Mouse (Mus musculus) left cerebral cortex, postnatal 25 days (tissue): Measurements from ENCODE around the gene Uap1l1. TPM values are rescaled to one million over a fixed set of nuclear protein-coding genes. Genes with fewer than 3 reads are reported as not detected.

Experiments used
- DNase-seq, 2 experiments: peaks; one replicate each; pipeline ENCODE4 v3.0.0; 2022; ENCODE audit warnings: low spot score in 2 of 2, mixed read lengths in 1 of 2
- intact Hi-C: fragments of 180-260 bp; cut with DNase I; formaldehyde crosslinking; loops from one replicate; pipeline ENCODE4 v1.15.1; 2025
- total RNA-seq, 2 experiments: library from RNA; stranded (reverse); gene quantifications; 2 replicates each; pipeline ENCODE4 v1.2.3; 2021

Uap1l1 gene
- total RNA-seq, 2 experiments from 2014 or later = 11.3 to 14.0 TPM

DNA sequence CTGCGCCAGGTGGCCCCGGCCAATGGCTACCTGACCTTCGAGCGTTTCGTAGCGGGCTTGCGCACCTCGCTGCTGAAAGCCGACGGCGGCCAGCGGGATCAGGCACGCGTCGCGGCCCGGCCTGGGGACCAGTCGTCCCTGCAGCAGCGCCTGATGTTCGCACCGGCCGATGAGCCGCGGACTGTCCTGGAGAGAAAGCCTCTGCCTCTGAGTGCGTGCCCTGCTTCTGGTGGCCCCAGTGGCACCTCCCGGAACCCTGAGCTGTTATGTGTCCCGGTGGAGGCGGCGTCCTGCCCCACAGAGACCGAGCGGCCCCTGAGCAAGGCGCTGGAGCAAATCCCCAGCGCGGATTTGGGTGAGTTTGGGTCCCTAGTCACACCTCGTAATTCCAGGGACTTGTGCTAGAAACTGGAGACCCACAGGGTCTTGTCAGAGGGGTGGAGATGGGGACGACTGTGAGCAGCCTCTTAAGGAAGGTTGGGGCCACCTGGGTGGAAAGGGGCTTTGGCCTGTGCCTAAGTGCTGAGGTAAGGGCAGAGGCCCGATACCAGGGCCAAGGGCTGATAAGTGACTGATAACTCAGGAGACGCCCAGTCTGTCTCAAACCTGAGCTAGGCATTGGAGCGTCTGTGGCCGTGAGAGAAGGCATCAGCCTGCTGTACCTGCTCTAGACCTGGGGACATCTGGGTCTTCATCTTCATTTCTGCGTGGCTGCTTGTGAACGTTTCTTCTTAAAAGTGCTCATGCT, 7.3 kb upstream of the Uap1l1 start:
- no peak for DNase-seq
- intact Hi-C loops = no loop called here

- peak; percentile 89 to 96 for DNase-seq
- intact Hi-C loops = no loop called here
These were observed 6.5 kb upstream of the Uap1l1 start, which contains the start of gene Sapcd2 for GRCm38 (mm10) chr2:25371764-25372643. Gene Sapcd2 (plus strand): TSS chr2:25372321.

DNA sequence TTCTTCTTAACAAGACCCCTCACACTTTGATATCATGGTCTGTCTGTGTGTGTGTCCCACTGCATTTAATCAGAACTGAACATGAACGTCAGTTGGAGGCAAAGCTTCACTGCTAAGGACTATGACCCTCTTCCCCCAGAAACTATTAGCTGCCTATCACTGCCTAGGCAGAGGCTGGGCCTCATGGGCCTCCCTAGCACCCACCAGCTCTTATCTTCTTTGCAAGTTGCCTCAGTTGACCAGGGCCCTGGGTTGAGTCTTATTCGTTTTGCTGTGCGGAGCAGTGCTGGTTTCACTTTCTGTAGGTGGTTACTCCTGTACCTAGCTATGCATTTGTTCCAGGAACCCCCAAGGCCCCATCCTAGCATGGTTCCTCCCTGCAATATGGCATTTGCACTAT, 4.5 kb upstream of the Uap1l1 start:
- no peak for DNase-seq
- intact Hi-C loops = loop anchor here (5.0 kb wide), 1 partner anchor 32 kb away; no protein-coding TSS in a partner anchor

GRCm38 (mm10) chr2:25364761-25365090, 756 bp downstream of the Uap1l1 start:
- intact Hi-C loops = loop anchor here (5.0 kb wide), 1 partner anchor 38 kb away; no protein-coding TSS in a partner anchor
- DNase-seq = no peak

- intact Hi-C loops = no loop called here
- DNase-seq = no peak
These were observed 1.2 kb downstream of the Uap1l1 start for GRCm38 (mm10) chr2:25364313-25364712.

DNA sequence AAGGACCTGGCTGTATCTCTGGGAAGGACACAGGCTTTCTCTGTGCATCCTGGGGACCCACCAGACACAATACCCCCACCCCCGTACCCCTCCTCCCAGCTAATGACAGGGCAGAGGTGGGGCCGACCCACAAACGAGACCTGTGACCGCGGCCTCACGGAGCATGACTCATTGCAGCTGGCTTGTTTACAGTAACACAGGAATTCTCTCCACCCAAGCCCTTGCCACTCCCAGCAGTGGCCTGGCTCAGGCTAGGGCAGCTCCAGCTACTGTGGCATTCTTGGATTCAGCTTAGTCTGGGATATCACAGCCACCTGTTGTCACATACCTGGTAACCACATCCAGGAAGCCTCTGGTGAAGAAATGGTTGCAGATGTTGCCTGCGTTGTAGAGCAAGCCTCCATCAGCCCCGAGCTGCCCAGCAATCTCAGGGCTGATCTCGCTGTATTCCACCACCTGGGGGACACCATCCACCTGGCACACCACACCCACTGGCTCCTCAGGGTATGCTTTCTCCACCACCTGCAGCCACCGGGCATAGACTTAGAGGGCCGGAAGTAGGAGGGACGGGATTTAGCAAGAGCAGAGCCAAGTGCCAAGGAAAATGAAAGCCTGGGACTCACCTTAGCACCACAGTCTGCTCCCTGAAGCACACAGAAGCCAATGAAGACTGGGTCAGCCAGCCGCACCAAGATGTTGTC, 1.9 kb downstream of the Uap1l1 start:
- intact Hi-C loops = no loop called here
- DNase-seq = no peak

DNA sequence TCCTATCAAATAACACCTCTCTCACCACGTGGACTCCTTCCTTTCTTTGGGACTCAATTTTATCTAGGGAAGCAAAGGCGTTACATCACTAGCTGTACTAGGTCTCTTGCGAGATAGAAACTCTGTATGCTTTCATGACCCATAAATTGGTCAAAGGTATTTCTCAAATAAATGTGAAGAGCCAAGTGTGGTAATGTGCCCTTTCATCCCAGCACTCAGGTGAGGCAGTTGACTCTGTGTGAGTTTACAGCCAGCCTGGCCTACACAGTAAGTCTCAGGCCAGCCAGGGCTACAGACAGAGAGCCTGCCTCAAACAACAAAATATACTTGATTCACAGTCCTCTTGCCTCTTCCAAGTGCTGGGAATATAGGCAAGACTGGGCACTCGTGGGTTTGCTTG, 5.6 kb downstream of the Uap1l1 start:
- DNase-seq = no peak
- intact Hi-C loops = no loop called here

- intact Hi-C loops = no loop called here
These were observed 9.0 kb downstream of the Uap1l1 start, which contains the start of gene Dpp7 for GRCm38 (mm10) chr2:25356208-25357079. Gene Dpp7 (minus strand): TSS chr2:25356359.

DNA sequence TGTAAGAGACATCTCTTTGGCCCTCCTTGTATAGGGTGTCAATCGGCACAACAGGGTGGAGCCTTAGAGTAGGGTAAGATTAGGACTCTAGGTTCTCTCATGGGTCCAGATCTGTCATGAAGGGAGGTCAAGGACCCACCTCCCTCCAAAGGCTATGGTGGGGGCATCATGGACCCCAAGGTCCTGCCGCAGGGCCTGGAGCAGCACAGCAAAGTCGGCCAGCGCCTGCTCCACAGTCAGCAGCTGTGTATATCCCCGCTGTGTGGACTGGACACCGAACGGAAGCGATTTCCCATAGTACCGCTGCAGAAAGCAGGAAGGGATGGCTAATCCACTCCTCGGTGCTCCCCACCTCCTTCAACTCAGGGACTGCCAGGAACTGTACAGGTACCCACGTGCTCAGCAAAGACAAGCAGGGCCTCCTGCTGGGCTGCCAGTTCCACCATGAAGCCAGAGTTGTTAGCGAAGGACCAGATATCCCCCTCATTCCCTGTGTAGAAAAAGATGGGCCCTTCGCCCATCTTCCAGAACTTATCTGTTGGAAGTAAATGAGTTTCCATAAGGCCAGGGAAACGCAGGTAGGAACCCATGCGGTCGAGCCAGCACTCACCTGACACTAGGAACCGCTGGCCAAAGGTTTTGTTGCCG, 9.9 kb downstream of the Uap1l1 start:
- intact Hi-C loops = no loop called here
- DNase-seq = no peak

More at GRCm38 (mm10) chr2:25356208-25357079, 9.0 kb downstream of the Uap1l1 start, which contains the start of gene Dpp7:
- peak; percentile 87 to 91 for DNase-seq

DNA sequence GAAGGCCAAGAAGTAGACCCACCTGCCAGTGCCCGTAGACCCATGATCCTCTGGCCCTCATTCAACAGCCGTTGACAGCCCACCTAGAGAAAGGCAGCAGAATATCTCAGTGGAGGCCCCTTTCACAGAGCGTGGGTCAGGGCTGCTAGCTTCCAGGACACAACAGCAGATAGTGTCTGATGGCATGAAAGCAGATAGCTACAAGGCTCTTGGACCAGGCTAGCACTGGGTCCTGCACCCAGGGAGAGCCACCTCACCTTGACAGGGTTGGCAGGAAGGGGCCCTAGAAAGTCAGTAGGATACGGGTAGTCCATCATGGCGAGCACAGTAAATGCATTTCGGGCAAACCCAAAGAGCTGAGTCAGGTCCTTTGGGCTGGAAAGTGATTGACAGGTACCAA, 11.3 kb downstream of the Uap1l1 start:
- DNase-seq = no peak
- intact Hi-C loops = no loop called here

GRCm38 (mm10) chr2:25350701-25351100, 14.8 kb downstream of the Uap1l1 start:
- DNase-seq = no peak
- intact Hi-C loops = no loop called here

GRCm38 (mm10) chr2:25349499-25349898, 16.0 kb downstream of the Uap1l1 start:
- intact Hi-C loops = no loop called here
- no peak for DNase-seq

DNA sequence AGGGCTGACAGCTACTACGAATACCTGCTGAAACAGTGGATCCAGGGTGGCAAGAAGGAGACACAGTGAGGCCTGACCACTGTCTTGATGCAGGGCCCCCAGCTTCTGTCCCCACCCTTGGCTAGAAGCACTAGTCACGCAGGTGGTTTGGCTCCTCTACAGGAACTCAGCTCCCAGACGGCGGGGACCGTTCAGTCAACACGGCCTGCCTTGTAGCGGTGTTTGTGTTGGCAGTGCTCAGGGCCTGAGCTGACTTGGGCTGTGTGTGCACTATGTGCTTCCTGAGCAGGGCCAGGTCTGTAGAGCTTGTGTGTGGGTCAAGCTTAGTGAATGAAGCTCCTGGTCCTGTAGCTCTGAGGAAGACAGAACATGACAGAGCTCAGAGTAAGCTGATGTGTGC, 17.3 kb downstream of the Uap1l1 start:
- intact Hi-C loops = no loop called here
- DNase-seq = no peak

DNA sequence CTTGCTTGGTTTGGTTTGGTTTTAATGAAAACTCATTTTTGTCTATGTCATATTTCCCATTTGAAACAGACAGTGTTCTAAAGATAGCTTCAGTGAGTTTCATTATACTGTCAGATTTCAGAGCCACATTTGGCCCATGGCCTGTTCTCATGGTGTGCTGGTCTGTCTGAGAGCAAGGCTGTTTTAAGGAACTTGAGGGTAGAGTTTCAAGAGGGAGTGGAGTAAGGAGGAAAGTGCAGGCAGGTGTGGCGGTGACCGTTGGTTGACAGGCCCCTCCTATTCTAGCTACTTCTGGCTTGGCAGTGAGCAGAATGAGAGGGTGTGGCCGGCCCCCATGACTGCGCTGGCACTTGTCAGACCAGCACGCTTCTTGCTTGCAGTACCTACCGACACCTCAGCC, 27.2 kb downstream of the Uap1l1 start:
- no peak for DNase-seq
- intact Hi-C loops = no loop called here

DNA sequence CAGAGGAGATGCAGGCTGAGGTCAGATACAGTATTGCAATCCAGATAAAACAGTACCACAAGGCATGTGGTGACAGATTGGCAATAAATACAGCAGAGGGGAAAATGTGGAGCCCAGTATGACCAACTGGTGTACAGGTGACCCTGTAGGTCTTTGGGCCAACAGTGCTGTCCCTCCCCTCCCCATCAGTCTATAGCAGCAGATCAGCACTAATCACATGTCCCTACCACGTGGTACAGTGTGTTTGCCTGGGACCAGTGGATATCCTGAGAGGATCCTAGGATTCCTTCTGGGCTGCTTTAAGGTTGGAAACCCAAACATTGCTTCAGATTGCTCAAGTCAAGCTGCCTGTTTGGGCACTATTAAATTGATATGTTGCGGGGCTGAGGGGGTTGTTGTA, 31.9 kb downstream of the Uap1l1 start:
- no peak for DNase-seq
- intact Hi-C loops = no loop called here

DNA sequence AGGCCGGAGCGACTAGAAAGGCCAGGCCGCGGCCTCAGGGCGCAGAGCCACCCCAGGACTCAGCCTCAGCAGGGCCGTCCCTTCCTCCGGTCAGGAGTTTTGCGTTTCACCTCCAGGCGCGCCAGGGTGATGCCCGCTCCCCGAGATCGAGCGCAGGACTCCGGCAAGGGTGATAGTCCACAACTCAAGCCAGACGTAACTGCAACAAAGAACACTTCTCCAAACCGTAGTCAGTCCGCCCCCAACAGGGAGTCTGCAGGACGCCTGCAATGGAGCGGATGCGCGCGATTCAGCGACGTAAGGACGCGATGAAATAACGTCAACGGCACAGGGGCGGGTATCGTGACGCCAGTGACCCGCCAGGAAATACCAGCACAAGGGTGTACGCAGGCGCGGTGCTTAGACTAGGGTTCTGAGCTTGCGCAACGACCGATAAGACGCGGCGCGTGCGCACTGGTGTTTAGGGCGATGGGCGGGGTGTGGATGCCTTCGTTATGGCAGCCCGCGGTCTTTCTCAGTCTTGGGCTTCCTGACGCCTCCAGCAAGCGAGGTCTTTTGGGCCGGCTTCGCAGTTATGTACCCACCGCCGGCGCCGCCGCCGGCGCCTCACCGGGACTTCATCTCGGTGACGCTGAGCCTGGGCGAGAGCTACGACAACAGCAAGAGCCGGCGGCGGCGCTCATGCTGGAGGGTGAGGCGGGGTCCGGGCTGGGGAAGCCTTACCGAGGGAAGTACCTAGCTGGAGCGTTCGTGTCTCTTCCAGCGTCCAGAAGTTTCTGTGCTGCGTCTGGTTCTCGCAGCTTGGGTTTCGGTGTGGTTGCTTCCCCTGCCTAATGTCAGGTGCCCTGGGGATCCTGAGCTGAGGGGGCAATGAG, 33.0 kb downstream of the Uap1l1 start, which contains the start of gene Man1b1:
TSS of gene Man1b1 (plus strand) at position 53 of the 875 bp plus-strand sequence.
- intact Hi-C loops = loop anchor here (1.0 kb wide), 1 partner anchor 60 kb away; the partner anchor contains the start of genes Anapc2 and Ssna1
- peak; percentile 99 to 100 for DNase-seq

DNA sequence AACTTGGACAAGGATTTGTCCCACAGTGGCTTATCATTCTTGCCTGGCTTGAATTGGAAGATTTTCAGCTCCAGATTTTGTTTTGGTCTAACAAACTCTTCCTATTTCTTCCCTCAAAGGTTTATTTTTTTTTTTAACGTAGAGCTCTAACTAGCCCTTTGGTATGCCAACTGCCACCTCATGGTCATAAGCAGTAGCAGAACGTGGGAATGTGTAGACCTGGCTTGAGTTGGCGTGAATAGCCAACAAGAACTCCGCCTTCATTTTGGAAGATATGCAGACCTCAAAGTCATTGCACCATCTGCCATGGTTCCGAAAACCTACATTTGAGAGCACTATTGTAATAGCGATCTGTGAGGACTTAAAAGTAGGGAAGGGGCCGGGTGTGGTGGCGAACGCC, 34.0 kb downstream of the Uap1l1 start:
- DNase-seq = no peak
- intact Hi-C loops = no loop called here

DNA sequence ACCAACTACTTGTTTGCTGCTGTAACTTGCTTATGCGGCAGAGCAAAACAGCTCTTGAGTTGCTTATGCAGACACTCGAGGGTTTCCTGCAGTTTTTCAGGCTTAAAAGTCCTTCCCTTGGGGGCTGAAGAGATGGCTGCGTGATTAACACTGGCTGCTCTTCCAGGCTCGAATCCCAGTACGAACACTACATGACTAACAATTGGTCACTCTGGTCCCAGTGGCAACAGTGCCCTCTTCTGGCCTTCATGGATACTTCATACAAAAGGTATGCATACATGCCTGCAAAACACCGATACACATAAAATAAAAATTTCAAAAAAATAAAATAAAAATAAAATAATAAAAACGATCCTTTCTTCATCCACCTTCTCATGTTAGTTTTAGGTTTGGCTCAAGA, 37.0 kb downstream of the Uap1l1 start:
- intact Hi-C loops = no loop called here
- DNase-seq = peak in 1 of 2 experiments; percentile 40
